In genomic region chr5:135186231-135186620, GRCm38 (mm10) we compare ENCODE assay signal across 8 mouse cellular contexts. TPM values are rescaled to one million over a fixed set of nuclear protein-coding genes. Genes with fewer than 3 reads are reported as not detected.
DNase-seq lines count a peak whose midpoint lies in the region; ATAC-seq and TF ChIP-seq lines count a peak whose summit lies in the region.

No protein-coding gene starts in this region.

- no peaks in the 10 kb centered on the region for H3K27me3 ChIP-seq in heart, adult 2 months (ENCODE audit: control insufficient read depth, insufficient read depth, low read length)
- no peaks in the 10 kb centered on the region for H3K27me3 ChIP-seq in E14TG2a.4 (ENCODE audit: insufficient read depth, low read length)

- H3K79me2 ChIP-seq in heart, adult 2 months (replicated peaks; ENCODE audit: control insufficient read depth, insufficient read depth, low read length) = no peaks in the 10 kb centered on the region; the same call in 1 of the 2 replicates

- no peak for TF ChIP-seq CTCF in heart, adult 2 months (IDR thresholded peaks at IDR 0.05)
- no peak for TF ChIP-seq CTCF in E14TG2a.4 (conservative IDR thresholded peaks at IDR 0.05; ENCODE audit: low read length)

- WGBS in heart, adult 2 months = 21% methylated on average over 10 of the region's 10 CpGs

- no peak for TF ChIP-seq POLR2A in heart, adult 2 months (IDR thresholded peaks at IDR 0.05; ENCODE audit: insufficient read depth, low read depth, low read length)

- H3K4me1 ChIP-seq in heart, adult 2 months (ENCODE audit: control insufficient read depth, insufficient read depth, low read length) = peaks cover 1% of the 10 kb centered on the region
- H3K4me1 ChIP-seq in E14TG2a.4 (replicated peaks; ENCODE audit: low read depth, low read length) = peaks cover 64% of the 10 kb centered on the region

- ATAC-seq in megakaryocyte, adult 5-6 weeks (ENCODE audit: poor library complexity, severe bottlenecking) = 0 out of 2 replicates have a peak, but pooled peaks have one; percentile 0
- no peak for ATAC-seq in megakaryocyte progenitor cell, adult 5-6 weeks (replicated peaks; ENCODE audit: poor library complexity)

- intact Hi-C loops in heart, adult 2 months (cut with DNase I) = loop anchor here (2.0 to 5.0 kb wide), 2 partner anchors 37 to 174 kb away; partner anchors contain the start of gene Tbl2
- intact Hi-C loops in heart, postnatal 25 days (cut with DNase I) = loop anchor here (1.0 to 5.0 kb wide), 3 partner anchors 17 to 506 kb away; no protein-coding TSS in a partner anchor

- H3K27ac ChIP-seq in heart, adult 2 months = peak overlapping the region; percentile 99

- no peaks in the 10 kb centered on the region for H3K9me3 ChIP-seq in E14TG2a.4 (ENCODE audit: low read length)

- TF ChIP-seq EP300 in heart, adult 2 months (IDR thresholded peaks at IDR 0.05; ENCODE audit: insufficient read depth, low read depth, low read length) = no peak

- peak overlapping the region; percentile 45 for H3K9ac ChIP-seq in heart, adult 2 months (ENCODE audit: low read depth, low read length)

- H3K36me3 ChIP-seq in heart, adult 2 months (ENCODE audit: control insufficient read depth, insufficient read depth, low read length) = peaks cover 14% of the 10 kb centered on the region
- H3K36me3 ChIP-seq in E14TG2a.4 (ENCODE audit: insufficient read depth, low read length) = peaks cover 40% of the 10 kb centered on the region

- H3K4me3 ChIP-seq in heart, adult 2 months = peak overlapping the region; percentile 87
- peak overlapping the region; percentile 94 for H3K4me3 ChIP-seq in E14TG2a.4 (replicated peaks; ENCODE audit: low read length)

- DNase-seq in heart, adult 2 months = no peak
- DNase-seq in heart, postnatal 25 days (ENCODE audit: low spot score) = no peak
- peak; percentile 35 for DNase-seq in forelimb bud, embryonic 11.5 days (ENCODE audit: low read depth, low spot score)
- DNase-seq in adrenal gland, postnatal 4 days (ENCODE audit: low spot score in 2 of 2) = no peak
- no peak for DNase-seq in gastrocnemius, adult 8-10 months (ENCODE audit: low spot score in 2 of 2)

RNA-seq across cellular contexts. Expression of gene Baz1b, which starts 0.8 kb away (rescaled TPM):
- total RNA-seq in heart, adult 2 months (2021) = 10 to 100 TPM; 42.3 to 46.1 TPM
- polyA plus RNA-seq in heart, adult 2 months (2012; rRNA removed) = 13.9 and 20.8 TPM in 2 replicates
- 10 to 100 TPM; 38.2 to 45.3 TPM for total RNA-seq in heart, postnatal 25 days (2021)
- 66.1 and 71.1 TPM in 2 replicates for total RNA-seq in megakaryocyte, adult 5-6 weeks (2015)
- 129 and 134 TPM in 2 replicates for total RNA-seq in megakaryocyte, adult 5-6 weeks (2017)
- total RNA-seq in adrenal gland, postnatal 4 days (2021) = 10 to 100 TPM; 67.4 to 76.4 TPM
- 10 to 100 TPM; 34.2 to 36.5 (median 35.3) TPM for total RNA-seq in gastrocnemius, adult 8-10 months (2022)
- total RNA-seq in megakaryocyte progenitor cell, adult 5-6 weeks (2015) = 72.1 and 90.2 TPM in 2 replicates
- total RNA-seq in megakaryocyte progenitor cell, adult 5-6 weeks (2017) = 128 and 160 TPM in 2 replicates

RNA-seq across cellular contexts. Expression of gene Bcl7b, which starts 18.1 kb away (rescaled TPM):
- total RNA-seq in heart, adult 2 months (2021) = 10 to 100 TPM; 40.3 to 44.1 TPM
- 37.5 and 37.6 TPM in 2 replicates for polyA plus RNA-seq in heart, adult 2 months (2012; rRNA removed)
- 10 to 100 TPM; 35.1 to 35.2 TPM for total RNA-seq in heart, postnatal 25 days (2021)
- total RNA-seq in megakaryocyte, adult 5-6 weeks (2015) = 23.5 and 46.6 TPM in 2 replicates
- total RNA-seq in megakaryocyte, adult 5-6 weeks (2017) = 27.4 and 38.8 TPM in 2 replicates
- total RNA-seq in adrenal gland, postnatal 4 days (2021) = 10 to 100 TPM; 44.6 to 52.1 TPM
- total RNA-seq in gastrocnemius, adult 8-10 months (2022) = 10 to 100 TPM; 25.2 to 34.5 (median 28.4) TPM
- total RNA-seq in megakaryocyte progenitor cell, adult 5-6 weeks (2015) = 18.1 and 18.7 TPM in 2 replicates
- total RNA-seq in megakaryocyte progenitor cell, adult 5-6 weeks (2017) = 24.8 and 25.2 TPM in 2 replicates

RNA-seq across cellular contexts. Expression of gene Tbl2, which starts 36.8 kb away (rescaled TPM):
- 10 to 100 TPM in 1 of 2 experiments, 1 to 10 TPM in 1; 9.9 to 10.6 TPM for total RNA-seq in heart, adult 2 months (2021)
- polyA plus RNA-seq in heart, adult 2 months (2012; rRNA removed) = 5.8 and 8.8 TPM in 2 replicates
- 10 to 100 TPM; 11.2 to 14.6 TPM for total RNA-seq in heart, postnatal 25 days (2021)
- 5.5 and 5.7 TPM in 2 replicates for total RNA-seq in megakaryocyte, adult 5-6 weeks (2015)
- total RNA-seq in megakaryocyte, adult 5-6 weeks (2017) = 12.6 and 15.0 TPM in 2 replicates
- 10 to 100 TPM; 22.3 to 26.7 TPM for total RNA-seq in adrenal gland, postnatal 4 days (2021)
- total RNA-seq in gastrocnemius, adult 8-10 months (2022) = 10 to 100 TPM in 1 of 4 experiments, 1 to 10 TPM in 3; 8.5 to 12.2 (median 8.9) TPM
- 10.9 and 11.0 TPM in 2 replicates for total RNA-seq in megakaryocyte progenitor cell, adult 5-6 weeks (2015)
- total RNA-seq in megakaryocyte progenitor cell, adult 5-6 weeks (2017) = 14.9 and 18.7 TPM in 2 replicates
